Mouse (Mus musculus) testis, postnatal 10 days (tissue): ENCODE results near the gene Id2.

ENCODE experiments used
- DNase-seq: peaks from one replicate; pipeline ENCODE4 v3.0.0; 2021; ENCODE audit warnings: low spot score

Id2 gene

DNA sequence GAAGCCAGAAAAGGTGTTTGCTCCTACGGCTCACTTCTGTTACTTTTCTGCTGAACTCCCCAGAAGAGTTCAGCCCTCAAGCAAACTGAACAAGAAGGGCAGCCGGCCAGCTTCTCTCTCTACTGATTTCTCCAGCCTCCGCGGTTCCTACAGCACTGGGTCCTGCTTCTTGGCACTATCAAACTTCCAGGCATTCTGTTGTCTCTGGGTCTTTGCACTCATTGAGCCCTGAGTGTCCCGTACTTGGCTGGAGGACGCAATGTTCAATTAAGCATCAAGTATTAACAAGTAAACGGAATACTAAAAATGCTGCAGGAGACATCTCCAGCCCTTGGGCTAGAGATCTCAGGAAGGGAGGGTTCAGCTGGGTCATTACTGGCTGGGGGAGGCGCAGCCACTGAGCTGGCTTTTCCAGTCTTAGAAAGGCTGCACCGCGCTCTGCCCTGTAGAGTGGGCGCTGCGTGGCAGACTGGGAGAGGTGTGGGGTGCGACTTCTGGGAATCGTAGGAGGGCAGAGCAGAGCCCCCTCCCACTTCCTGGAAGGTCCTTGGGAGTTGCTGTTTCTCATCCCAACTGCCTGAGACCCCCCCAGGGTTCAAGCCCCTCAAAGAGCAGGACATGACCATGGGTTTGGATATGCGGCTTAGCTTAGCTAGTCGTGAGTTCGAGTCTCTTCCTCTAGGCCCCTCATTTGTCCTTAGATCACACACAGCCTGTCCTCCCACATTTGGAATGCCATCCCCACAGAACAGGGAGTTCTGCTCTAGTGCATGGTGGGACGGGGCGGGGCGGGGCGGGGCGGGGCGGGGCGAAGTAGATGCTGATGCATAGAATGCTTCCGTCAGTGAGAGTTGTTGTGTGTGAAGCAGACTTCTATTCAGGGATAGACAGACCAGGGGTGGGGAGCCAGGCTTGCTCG is 13.4 kb downstream of the Id2 start:
- no peak for DNase-seq

DNA sequence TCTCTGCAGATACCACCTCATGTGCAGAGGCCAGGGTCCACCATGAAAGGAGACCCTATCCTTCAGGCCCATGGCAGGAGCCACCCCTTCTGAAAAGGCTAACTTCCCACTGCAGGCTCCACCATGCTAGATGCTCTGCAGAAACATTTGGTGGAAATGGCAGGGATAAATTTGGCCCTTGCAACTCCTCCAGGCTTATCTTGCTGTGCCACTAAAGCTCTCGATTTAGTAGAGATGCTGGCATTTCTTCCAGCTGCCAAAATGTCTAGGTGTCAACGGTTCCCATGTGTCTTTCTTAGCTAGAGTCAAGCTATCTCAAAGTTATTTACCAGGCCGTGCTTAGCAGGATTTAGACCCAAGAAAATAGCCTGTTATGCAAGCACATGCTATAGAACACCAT is 22.6 kb downstream of the Id2 start:
- DNase-seq = no peak

DNA sequence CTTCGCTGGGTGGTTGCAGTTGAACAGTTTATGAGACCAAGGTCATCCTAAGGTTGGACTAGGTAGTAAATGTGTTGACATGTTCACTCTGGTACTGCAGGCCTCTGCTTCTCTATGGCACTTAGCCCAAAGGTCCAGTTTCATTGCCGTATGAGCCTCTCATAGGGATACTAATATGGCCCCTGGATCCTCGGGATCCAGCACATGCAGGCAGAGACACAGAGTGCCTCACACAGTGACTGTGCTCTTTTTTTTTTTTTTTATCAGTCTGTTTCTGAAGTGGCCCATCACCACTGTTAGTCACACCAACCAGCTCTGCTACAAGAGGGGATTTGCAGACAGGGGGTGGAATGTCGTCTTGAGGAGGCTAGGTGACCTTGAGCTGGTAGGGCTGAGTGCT is 23.6 kb downstream of the Id2 start:
- DNase-seq = no peak

DNA sequence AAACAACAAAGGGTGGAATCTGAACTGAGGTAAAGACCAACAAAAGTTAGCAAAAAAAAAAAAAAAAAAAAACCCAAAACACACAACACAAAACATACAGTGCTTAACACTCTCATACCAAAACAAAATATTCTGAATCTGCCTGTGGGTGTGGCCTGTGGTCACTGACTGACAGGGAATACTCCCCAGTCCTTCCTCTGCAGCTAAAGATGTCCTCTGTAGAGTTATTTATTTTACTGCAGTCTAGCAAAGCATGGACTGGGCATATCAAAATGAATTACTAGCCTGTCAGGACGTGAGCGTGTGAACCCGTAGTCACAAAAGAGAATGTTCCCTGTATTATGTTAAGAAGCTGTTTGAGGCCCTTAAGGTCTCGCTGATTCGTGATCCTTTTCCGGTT is 34.7 kb downstream of the Id2 start:
- DNase-seq = peak; percentile 22

DNA sequence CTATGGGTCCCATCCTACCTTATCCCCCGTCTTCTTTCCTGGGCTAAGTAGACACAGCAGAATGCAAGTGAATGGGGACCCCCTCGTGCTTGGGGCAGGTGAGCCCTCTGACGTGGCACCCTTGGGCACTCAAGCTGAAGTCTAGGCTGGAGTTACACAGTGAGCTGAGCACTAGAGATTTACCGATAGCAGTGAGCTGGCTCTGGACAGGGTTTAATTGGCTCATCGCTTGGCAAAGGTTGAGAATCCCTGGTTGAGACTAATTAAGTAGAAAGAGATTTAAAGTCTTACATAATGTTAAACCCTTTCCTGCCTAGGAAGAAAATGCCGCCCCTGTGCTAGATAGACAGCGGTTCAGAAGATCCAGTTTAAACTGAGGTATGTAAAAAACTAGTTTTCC is 36.0 kb downstream of the Id2 start:
- DNase-seq = peak; percentile 38

DNA sequence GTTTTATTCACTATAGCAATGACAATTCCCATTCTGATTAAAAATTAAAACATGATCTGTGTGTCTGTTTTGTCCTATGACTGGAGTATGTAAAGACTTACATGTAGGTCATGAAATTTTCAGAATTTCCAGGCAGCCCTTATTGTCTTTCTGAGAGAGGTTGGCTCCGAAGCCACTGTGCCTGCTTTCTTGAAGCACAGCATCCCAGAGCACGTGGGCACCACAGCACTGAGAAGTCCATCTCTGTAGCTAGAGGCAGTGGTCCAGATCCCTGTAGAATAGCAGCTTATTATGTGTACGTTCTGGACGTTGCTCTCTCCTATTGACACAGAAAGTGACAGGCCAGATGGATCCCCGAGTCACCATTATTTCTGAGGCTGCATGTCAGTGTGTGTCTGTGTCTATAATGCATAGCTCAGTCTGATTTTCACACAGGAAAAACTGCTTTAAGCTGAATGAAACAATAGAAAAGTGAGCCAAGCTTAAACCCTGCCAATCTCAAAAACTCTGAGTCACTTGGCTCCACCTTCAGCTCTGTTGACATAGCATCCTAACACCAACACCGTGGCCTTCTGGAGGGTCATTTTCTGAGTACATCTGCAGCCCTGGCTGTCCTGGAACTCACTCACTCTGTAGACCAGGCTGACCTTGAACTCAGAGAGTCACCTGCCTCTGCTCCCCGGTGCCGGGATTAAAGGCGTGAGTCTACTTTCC is 37.3 kb downstream of the Id2 start:
- DNase-seq = peak; percentile 38

DNA sequence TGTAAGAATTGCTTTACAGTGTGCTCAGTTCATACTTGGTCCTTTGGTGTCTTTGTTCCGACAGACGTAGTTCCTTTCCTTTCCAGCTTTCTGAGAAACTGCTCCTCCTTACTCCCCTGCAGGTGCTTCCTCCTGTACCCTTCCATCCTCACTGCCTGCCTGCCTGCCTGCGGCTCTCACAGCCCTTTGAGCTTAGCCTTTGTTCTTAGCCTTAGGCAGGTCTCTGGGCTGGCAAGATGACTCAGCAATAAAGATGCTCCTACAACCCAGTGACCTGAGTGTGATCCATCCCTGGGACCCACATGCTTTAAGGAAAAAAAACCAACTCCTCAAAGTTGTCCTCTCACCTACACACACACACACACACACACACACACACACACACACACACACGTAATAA is 42.0 kb downstream of the Id2 start:
- no peak for DNase-seq

DNA sequence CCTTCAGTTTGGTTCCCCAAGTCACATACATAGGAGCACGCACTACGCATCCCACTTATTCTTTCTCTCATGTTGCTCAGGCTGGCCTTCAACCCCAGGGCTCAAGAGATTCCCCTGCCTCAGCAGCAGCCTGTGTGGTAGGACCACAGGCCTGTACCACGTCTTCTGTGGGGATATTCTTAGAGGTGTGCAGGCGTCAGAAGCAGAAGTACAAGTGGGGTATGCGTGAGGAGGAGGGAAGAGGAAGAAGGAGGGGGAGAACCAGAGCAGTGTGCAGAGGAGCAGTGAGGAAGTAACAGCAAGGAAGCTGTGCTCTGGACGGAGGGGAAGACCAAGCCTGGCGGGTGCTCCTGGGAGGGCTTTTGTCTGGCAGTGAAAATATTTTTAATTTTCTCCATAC is 42.4 kb downstream of the Id2 start:
- no peak for DNase-seq

DNA sequence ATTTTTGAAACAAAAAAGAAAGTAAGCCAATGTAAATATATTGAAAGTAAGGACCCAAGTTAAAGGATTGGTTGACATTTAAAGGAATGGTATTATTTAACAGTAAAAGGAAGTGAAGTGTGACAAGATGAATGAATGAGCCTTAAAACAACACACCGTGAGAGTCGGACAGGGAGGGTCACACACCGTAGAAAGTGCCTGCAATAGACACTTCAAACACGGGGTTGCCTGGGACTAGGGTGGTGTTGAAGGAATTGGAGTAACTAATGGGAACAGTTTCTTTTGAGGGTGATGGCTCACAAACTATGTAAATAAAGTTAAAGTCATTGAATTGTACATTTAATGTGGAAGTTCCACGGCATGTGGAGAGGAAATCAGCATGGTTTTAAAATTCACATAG is 47.7 kb downstream of the Id2 start:
- DNase-seq = no peak

DNA sequence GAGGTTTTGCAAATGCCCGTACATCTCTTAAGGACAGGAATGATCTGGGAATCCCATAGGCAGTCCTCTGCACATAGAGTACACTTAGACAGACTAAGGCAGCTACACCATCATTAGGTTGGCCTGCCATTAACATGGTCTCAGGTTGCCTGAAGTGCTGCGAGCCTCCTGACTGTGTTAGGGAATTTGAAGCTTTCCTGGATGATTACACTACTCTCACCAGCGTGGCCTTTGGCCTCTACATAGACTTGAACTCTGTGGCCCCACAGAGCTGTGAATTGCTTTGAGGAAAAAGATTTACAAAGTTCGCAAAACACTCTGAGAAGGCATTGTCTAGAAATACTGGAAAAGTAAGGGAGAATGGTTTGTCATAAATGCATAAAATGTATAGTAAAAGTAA is 52.4 kb downstream of the Id2 start:
- DNase-seq = no peak

DNA sequence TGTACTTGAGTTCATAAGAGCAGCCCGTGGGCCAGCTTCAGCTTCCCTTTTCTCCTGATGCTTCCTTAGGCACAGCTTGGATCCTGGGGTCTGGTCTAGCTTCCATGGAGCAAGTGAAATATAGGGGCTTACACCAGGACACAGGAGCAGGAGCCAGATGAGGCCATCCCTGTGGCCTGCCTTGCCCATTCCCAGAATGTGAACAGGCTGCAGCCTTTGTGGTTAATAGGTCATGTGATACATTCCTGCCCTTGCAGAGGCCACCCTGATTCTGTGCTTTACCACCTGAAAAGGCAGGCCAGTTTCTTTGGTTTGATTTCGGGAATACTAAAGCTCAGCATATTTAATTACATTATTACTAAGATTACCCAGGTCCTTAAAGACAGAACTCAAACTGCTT is 52.9 kb downstream of the Id2 start:
- DNase-seq = no peak
